Mouse (Mus musculus) intestine, embryonic 16.5 days (tissue): ENCODE measurements around the gene Clk3. TPM values are rescaled to one million over a fixed set of nuclear protein-coding genes. Genes with fewer than 3 reads are reported as not detected.

Source experiments
- polyA plus RNA-seq: library from polyadenylated mRNA; unstranded; fragments of >200 nt; fragmentation: Nextera tagmentation; extraction: Ambion mirVana; gene quantifications from 2 replicates; pipeline ENCODE4 v1.2.1, GENCODE M21; 2015

Gene Clk3
- polyA plus RNA-seq, 1 experiment from 2014 or later = 63.1 TPM

Other genes with a start within 250 kb of the Clk3 start
- gene Cox5a, start 244.6 kb downstream of the Clk3 start, polyA plus RNA-seq = 980 and 987 TPM in 2 replicates
- 13.6 and 13.7 TPM in 2 replicates for gene Fam219b, start 228.3 kb downstream of the Clk3 start, polyA plus RNA-seq
- 58.4 and 59.4 TPM in 2 replicates for gene Mpi, start 213.1 kb downstream of the Clk3 start, polyA plus RNA-seq
- gene Scamp2, start 204.9 kb downstream of the Clk3 start, polyA plus RNA-seq = 95.7 and 97.2 TPM in 2 replicates
- gene Ulk3, start 176.4 kb downstream of the Clk3 start, polyA plus RNA-seq = 18.0 and 19.0 TPM in 2 replicates
- gene Cplx3, start 159.6 kb downstream of the Clk3 start, polyA plus RNA-seq = not detected in 2 replicates
- gene Lman1l, start 145.1 kb downstream of the Clk3 start, polyA plus RNA-seq = not detected in 2 replicates
- gene Csk, start 112.2 kb downstream of the Clk3 start, polyA plus RNA-seq = 35.9 and 36.6 TPM in 2 replicates
- gene Cyp1a2, start 82.2 kb downstream of the Clk3 start, polyA plus RNA-seq = not detected in 2 replicates
- not detected in 2 replicates for gene Cyp1a1, start 77.9 kb downstream of the Clk3 start, polyA plus RNA-seq
- 27.6 and 28.4 TPM in 2 replicates for gene Edc3, start 57.3 kb downstream of the Clk3 start, polyA plus RNA-seq
- gene Arid3b, start 70.9 kb upstream of the Clk3 start, polyA plus RNA-seq = 7.5 and 8.7 TPM in 2 replicates
- gene Ubl7, start 145.1 kb upstream of the Clk3 start, polyA plus RNA-seq = 91.3 and 91.6 TPM in 2 replicates
- gene Sema7a, start 174.3 kb upstream of the Clk3 start, polyA plus RNA-seq = 0.54 and 0.72 TPM in 2 replicates
- 6.4 and 22.4 TPM in 2 replicates for gene Cyp11a1, start 240.6 kb upstream of the Clk3 start, polyA plus RNA-seq